Mouse (Mus musculus): ENCODE results near the gene Syde2. TPM values are rescaled to one million over a fixed set of nuclear protein-coding genes. Genes with fewer than 3 reads are reported as not detected.
A peak's percentile ranks its signal among the peaks of the same experiment; 100 is the strongest.
"Not testable (repeated sequence)": the region's sequence is repeated elsewhere in the genome, so short reads cannot be mapped to it uniquely, and the experiment has no call there.

Gene Syde2
- total RNA-seq, 2 experiments from 2014 or later = 4.5 to 4.6 TPM

DNA sequence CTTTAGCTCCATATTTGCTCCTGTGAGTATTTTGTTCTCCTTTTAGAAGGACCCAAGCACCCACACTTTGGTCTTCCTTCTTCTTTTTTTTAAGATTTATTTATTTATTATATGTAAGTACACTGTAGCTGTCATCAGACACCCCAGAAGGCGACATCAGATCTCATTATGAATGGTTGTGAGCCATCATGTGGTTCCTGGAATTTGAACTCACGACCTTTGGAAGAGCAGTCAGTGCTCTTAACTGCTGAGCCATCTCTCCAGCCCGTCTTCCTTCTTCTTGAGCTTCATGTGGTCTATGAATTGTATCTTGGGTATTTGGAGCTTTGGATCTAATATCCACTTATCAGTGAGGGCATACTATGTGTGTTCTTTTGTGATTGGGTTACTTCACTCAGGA lies 22.1 kb upstream of the Syde2 start:
- DNase-seq (ENCODE audit: extremely low spot score in 1 of 2, low spot score in 1 of 2) = not testable (repeated sequence)

DNA sequence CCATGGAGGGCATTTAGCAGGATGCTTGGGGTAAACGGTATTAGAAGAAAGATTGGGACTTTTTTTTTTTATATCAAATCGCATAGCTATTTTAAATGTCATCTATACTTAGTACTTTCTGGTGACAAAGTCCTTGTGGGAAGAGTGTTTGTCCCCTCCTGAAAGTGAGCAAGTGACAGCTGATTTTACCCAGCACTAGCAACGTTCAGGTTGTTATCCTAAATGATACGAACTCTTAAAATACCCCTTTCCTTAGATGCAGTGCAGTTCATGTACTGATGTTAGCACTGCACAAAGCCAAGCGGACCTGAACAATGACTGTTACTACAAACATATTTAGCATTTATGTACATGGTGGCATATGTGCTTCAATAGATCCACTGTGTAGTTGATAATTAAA lies 20.9 kb upstream of the Syde2 start:
- no peak for DNase-seq (ENCODE audit: extremely low spot score in 1 of 2, low spot score in 1 of 2)

DNA sequence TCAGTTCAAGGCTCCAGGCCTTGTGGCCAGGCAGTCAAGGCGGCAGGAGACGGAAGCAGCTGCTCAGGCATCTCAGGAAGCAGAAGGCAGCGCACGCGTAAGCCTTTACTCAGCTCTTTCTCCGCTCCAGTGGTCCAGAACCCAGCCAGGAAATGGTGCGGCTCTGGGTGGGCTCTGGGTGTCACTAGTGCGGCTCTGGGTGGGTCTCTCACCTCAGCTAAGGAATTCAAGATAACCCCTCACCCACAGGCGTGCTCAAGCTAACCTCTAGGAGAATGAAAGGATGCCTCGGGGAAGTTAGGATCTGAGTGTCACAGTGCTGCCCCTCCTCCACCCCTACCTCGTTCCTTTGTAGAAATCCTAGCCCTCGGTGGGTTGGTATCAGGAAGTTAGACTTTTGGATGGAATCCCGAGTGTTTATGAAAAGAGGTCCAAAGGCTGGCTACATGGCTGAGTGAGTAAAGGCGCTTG lies 18.6 kb upstream of the Syde2 start:
- no peak for DNase-seq (ENCODE audit: extremely low spot score in 1 of 2, low spot score in 1 of 2)

DNA sequence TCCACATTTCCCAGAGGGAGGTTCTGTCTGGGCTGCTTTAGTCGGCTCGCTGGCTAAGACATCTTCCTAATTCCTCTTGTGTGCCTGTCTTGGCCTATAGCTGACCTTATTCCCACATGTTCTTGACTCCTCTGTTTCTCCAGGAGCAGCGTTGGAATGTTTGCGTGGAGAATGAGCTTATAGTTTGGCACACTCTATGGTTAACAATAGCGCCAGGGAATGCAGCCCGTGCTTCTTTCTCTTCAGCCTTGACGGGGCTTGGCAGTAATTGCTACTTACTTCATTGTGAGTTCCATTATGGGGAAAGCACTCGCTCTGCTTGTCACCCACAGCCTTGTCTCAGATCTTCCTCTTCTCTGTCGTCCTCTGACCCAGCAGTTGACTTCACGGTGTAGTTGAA lies 16.2 kb upstream of the Syde2 start:
- DNase-seq (ENCODE audit: extremely low spot score in 1 of 2, low spot score in 1 of 2) = no peak

DNA sequence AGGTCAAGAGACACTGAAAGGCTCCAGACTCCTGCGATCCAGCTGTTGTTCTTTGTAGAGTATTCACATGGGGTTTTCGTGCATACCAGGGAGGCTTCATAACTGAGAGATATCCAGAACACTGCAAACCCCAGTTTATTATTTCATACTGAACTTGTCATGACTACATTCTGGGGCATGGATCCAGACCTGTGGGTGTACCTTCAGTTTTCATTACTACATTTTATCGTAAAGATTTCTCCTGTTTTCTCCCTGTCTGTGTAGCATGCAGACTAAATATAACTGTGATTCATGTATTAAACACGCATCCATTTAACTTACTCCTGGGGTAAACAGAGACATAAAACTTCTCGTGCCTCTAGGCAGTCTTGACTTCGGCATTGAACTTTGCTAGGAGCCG lies 12.7 kb upstream of the Syde2 start:
- no peak for DNase-seq (ENCODE audit: extremely low spot score in 1 of 2, low spot score in 1 of 2)

DNA sequence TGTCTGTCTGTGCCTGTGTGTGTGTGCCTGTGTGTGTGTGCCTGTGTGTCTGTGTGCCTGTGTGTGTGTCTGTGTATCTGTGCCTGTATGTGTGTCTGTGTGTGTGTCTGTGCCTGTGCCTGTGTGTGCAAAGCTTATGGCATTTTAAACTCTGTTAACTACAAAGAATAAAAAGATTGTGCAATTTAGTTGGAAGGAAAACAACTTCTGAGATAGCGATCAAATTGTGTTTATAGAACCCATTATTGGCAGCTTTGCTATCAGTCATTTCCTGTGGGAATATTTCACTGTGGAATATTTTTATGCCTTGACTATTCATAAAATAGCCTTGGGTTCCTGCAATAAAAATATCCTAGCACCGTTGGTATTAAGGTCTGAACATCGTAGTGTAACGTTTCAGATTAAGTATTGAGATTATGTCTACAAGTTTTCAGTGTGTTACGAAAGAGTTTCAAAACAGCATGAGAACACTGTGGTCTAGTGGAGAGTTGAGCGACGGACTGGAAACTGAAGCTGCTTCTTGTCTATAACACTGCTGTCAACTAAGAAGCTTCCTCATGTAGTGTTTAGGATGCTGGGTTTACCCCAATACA lies 2.2 kb upstream of the Syde2 start:
- no peak for DNase-seq (ENCODE audit: extremely low spot score in 1 of 2, low spot score in 1 of 2)

DNA sequence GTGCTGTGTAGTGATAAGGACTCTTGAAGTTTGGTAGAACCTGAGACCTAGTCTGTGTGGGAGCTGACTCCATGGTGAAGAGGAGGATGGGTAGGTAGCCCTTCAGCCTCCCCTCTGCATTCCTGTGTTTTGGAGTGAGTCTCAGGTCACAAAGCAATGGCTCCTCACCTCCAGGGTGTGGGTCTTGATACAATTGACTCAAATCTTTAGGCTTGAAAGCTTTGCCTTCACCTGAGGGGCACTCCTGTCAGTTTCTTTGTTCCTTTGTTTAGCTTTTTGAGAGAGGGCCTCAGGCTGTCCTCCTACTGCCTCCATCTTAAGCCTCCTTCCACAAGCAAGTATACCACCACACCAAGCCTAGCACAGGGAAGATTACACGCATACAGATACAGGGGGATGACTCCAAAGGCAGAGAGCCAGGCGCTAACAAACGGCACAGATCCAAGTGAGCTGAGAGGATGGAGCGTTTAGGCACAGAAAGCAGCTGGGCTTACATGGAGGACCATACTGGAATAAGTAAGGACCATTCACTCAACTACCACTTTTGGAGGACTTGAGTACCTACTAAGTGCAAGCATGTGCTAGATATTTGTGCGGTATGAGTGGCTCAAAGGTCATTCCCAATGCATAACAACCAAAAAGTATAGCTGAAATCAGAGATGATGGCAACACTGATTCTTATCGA lies 1.2 kb upstream of the Syde2 start:
- DNase-seq (ENCODE audit: extremely low spot score in 1 of 2, low spot score in 1 of 2) = no peak

DNA sequence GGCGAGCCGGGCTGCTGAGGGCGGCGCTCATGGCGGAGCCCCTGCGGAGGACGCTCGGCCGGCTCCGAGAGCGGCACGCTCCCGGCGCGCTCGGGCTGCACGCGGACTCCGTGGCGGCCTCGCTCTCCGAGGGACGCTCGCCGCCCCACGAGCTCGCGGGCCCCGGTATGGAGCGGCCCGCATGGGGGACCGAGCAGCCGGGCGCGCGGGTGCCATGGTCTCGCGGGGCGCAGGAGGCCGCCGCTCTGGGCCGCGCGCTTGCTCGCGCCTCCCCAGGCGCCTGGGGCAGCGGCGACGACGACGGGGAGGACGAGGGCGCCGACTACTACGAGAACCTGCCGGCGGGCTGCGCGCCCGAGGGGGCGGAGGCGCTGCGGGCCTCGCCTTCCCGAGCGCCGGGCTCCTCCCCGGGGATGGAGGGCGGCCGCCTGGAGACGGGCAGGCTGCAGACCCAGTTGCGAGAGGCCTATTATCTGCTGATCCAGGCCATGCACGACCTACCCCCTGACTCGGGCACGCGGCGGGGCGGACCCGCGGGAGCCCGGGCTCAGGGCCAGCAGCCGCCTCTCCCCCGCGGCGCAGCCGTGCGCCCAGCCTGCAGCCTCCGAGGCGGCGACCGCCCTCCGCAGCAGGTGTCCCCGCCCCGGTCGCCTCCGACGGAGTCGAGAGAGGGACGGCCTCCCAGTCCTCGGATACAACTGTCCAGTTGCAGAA lies 457 bp downstream of the Syde2 start:
- peak; percentile 32 for DNase-seq (ENCODE audit: extremely low spot score in 1 of 2, low spot score in 1 of 2)

DNA sequence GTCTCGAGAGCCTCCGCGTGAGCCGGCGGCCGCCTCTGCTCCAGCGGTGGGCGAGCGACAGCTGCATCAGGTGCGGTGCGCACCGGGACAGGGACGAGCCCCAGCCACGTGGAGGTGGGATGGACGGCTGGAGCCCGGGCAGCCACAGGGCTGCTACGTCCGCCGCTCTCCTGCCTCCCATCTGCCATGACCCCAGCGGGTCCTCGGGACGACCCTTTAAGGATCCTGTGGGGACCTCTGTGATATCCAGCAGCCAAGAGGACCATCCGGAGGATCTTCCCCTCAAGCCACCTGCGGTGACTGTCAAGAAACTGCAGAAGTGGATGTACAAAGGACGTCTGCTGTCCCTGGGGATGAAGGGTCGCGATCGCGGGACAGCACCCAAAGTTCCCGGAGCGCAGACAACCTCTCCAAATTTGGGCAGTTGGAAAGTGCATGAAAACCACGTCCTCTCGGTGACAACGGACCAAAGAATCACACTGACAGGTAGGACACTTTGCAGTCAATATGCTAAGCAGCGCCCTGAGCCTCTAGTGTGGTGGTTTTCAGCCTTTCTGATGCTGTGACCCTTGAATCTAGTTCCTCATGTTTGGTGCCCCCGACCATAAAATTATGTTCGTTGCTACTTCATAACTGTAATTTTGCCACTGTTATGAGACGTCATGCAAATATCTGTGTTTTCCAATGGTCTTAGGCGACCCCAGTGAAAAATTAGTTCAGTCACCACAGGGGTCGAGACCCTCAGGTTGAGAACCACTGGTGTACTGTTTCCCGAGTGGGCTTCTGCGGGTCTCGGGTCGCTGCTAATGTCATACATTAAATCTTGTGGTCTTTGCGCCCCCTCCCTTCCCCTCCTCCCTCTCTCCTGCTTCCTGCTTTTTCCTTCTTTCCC lies 1.3 kb downstream of the Syde2 start:
- DNase-seq (ENCODE audit: extremely low spot score in 1 of 2, low spot score in 1 of 2) = peak in 1 of 2 experiments; percentile 8

DNA sequence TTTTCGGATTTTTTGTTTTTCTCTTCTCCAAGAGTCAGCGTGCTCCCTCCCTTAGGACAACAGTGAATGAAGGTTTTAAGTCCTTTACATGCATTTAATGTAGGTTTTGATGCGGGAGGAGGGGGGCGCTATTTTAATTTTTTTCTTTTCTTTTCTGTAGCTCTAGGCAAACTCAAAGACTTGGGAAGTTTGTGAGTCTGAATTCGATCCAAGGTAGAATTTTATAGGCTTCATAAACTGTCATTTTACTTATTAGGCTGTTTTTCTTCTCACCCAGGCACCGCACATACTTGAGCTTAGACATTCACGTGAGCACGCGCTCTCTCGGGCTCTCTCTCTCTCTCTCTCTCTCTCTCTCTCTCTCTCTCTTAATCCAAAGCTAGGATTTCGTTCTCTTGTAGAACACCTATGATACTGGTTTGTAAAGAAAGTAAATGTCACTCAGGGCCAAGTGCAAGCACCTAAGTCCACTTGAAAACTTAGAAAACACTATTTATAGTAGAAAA lies 2.0 kb downstream of the Syde2 start:
- DNase-seq (ENCODE audit: extremely low spot score in 1 of 2, low spot score in 1 of 2) = no peak

DNA sequence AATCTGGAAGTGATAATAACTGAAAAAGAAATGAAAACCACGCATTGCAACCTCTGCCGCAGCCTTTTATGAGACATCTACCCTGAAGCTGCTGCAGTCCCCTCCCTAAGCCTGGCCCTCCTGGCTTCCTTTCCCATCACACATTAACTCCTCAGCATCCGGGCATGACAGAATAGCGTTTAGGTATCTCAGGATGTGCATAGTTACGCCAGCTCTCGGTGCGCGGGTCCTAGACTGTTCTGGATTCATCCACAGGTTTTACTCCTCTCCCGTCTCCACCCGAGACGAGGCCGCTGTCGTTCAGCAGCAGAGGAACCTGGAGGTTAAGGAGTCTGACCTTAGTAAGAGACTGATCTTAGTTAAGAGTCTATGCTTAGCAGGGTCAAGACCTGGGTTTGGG lies 3.5 kb downstream of the Syde2 start:
- no peak for DNase-seq (ENCODE audit: extremely low spot score in 1 of 2, low spot score in 1 of 2)

DNA sequence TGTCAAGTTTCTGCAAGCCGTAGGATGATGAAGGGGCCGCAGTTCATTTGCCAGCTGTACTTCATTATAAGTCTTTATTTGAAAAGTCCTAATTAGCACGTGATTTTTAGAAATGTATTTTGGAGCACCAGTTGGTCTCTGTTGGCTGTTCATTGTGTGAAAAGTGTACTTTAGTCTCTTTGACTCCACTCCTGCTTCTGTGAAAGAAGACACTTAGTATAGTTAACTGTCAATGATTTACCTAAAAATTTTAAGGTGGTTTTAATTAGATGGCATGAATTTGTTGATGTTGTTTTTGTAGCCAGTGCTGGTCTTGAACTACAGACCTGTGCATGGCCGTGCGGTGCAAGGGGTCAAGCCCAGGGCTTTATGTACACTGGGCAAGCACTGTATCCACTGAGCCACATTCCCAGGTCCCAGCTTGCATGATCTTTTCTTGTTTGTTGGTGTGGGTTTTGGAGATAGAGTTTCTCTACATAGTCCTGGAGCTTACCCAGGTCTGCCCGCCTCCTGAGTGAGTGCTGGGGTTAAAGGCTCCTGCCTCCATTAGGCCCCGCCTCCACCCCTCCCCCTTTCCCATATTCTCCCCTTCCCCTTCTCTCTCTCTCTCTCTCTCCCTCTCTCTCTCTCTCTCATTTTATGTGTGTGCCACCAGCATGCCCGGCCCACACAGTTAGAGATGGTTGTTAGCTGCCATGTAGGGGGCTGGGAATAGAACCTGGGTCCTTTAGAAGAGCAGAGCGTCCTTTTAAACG lies 4.5 kb downstream of the Syde2 start:
- DNase-seq (ENCODE audit: extremely low spot score in 1 of 2, low spot score in 1 of 2) = no peak

DNA sequence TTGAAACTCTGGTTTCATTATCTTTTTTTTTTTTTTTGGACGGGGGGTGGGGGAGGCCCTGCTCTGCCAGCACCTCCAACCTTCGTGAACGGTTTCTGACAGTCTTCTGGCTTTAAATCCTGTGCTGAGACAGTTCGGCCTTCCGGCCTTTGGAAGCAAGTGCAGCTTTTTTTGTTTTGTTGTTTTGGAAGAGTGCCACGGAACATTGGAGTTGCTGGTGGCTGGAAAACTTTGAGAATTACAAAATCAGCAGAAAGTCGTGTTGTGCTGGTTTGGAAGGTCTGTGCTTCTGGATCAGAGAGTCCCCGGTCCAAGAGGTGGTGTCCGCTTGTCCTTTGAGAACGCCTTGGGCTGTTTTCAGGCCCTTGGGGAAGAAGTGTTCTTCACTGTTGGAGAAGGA lies 5.1 kb downstream of the Syde2 start:
- DNase-seq (ENCODE audit: extremely low spot score in 1 of 2, low spot score in 1 of 2) = no peak

DNA sequence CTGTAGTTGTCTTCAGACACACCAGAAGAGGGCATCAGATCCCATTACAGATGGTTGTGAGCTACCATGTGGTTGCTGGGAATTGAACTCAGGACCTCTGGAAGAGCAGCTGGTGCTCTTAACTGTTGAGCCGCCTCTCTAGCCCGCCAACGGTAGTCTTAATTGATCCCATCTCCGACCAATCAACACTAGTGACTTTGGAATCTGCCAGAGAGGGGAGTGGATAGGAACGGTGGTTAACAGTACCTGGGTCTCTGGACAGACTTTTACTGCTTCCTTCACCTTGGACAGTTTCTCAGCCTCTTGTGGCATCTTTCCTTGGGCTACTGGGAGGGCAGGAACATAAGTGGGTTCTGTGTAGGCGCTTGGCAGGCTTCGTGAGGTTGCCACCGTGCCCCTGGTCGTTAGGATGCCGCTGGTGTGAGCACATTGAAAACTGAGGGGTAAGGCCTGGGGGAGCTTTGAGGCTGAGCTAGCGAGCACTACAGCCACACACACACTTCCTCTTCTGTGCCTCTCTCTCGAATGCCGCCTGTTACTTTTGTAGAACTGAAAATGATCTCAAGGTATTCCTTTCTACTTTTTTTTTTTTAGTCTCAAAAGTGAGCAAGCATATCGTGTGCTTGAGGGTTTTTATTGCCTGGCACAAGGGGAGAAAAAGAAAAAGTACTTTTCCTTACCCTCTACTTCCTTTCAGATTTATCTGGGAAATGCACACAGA lies 6.0 kb downstream of the Syde2 start:
- DNase-seq (ENCODE audit: extremely low spot score in 1 of 2, low spot score in 1 of 2) = no peak

DNA sequence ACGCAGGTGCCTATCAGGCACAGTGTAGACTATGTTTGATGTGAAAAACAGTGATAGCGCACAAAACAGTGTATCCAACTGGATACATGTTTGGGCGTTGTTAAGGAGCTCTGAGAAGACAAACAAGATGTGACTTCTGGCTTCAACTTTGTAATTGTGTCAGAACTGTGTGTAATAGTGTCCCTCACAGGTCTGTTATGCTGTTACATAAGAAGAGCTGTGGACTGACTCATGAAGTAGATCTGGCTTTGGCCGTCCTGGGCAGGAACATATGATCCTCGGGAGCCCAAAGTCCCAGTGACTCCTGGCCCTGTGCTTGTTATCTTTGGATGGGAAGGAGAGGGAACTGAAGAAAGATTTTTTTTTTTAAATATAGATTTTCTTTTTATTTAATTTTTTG lies 7.8 kb downstream of the Syde2 start:
- no peak for DNase-seq (ENCODE audit: extremely low spot score in 1 of 2, low spot score in 1 of 2)

DNA sequence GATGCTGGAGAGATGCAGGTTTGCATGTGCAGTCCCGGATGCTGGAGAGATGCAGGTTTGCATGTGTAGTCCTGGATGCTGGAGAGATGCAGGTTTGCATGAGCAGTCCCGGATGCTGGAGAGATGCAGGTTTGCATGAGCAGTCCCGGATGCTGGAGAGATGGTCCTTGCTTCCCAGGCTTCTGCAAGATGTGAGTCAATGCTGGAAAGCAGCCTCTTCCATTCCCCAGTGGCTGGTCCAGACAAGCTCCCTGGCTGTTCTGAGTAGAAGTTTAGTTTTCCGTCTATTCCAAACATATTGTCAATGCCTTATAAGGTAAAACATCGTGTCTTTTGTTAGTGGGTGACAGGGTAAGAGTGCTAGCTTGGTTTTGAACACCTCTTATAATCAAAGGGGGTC lies 8.9 kb downstream of the Syde2 start:
- not testable (repeated sequence) for DNase-seq (ENCODE audit: extremely low spot score in 1 of 2, low spot score in 1 of 2)

DNA sequence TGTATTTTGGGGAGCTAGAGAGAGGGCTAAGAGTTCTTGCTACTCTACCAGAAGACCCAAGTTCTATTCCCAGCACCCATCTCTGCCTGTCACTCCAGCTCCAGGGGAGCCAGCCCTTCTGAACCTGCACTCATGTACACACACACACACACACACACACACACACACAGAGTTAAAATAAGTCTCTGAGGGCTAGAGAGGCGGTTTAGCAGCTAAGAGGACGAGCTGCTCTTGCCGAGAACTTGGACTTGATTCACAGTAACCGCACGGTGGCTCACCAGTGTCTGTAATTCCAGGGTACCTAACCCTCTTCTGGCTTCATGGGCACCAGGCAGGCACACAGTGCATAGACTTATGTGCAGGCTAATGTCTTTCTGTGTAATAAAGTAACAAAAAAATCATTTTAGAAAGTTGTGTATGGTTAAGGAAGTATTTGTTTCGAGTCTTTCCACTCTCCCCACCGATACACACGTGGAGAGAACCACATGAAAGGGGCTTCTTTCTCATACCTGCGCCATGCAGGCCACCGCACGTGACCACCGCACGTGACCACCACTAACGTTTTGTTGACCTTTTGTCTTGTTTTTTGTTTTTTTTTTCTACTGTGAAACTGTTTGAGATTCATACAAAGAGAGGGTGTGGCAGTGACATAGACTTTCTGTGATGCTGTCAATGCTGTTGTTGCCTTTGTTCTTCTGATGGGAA lies 16.8 kb downstream of the Syde2 start:
- DNase-seq (ENCODE audit: extremely low spot score in 1 of 2, low spot score in 1 of 2) = no peak

DNA sequence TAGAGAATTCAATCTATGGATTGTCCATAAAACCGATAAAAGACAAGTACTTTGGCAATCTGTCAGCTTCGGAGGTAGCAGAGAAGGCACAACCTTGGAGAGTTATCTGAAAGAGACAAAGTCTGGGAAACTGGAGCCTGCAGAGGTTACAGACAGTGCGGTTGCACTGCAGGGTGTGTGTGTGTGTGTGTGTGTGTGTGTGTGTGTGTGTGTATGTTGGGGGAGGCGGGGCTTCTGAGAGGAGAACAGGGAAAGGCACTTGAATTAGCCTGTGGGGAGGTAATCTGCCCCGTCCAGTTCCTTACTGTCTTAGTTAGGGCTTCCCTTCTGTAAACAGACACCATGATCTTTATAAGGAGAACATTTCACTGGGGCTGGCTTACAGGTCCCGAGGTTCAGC lies 20.2 kb downstream of the Syde2 start:
- DNase-seq (ENCODE audit: extremely low spot score in 1 of 2, low spot score in 1 of 2) = no peak
